Mouse (Mus musculus): ENCODE measurements around the gene Zswim5. TPM values are rescaled to one million over a fixed set of nuclear protein-coding genes. Genes with fewer than 3 reads are reported as not detected.

Zswim5 gene
- polyA plus RNA-seq, 1 experiment from 2014 or later, result 0.59 TPM

DNA sequence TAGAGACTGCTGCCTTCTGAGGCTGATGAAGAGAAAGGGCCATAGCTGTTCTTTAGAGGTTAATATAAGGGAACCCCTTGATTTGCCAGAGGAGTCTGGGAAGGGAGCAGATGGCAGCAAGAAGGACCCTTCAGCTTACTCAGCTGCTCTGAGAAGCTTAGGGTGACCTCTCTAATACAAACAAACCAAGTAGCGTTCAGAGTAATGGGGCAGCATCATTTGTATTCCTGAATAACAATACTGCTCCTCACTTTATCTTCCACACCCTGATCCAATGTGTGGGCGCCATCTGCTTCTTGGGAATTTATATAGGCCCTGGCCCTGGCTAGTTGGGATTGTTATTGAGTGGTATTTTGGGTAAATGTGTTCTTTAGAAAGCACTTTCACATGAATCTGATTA, 65.5 kb downstream of the Zswim5 start:
- 67% methylated on average over 2 of the region's 2 CpGs for WGBS
- Histone ChIP-seq H3K4me1 (no peaks in the 10 kb centered on the region), H3K27me3 (ENCODE audit: low read depth, poor library complexity, severe bottlenecking) (no peaks in the 10 kb centered on the region), H3K36me3 (no peaks in the 10 kb centered on the region), H3K9me3 (replicated peaks) (no peaks in the 10 kb centered on the region), H3K27ac (no peak overlapping the region), H3K4me3 (no peak overlapping the region)
- DNase-seq (ENCODE audit: low spot score), result no peak

DNA sequence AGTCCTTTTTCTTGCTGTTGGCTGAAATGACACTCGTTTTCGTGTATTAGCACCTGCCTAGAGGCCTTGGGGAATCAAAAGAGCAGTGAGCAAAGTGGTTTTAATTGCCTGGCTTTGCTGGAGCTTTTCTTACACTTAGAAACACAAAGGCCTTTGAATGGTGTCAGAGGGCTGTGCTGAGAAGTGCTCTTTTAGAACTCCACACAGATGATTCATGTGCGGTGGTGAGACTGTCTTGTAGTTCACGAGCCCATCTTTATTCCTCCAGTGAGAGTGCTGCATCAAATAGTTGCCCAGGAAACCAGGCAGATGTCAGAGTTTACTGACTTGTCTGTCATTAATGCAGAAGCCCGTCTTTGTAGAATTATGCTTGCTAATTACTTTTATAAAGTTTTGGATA, 66.9 kb downstream of the Zswim5 start:
- 73% methylated on average over 5 of the region's 5 CpGs for WGBS
- Histone ChIP-seq H3K4me3 (no peak overlapping the region), H3K27ac (no peak overlapping the region), H3K27me3 (ENCODE audit: low read depth, poor library complexity, severe bottlenecking) (no peaks in the 10 kb centered on the region), H3K9me3 (replicated peaks) (no peaks in the 10 kb centered on the region), H3K36me3 (no peaks in the 10 kb centered on the region), H3K4me1 (no peaks in the 10 kb centered on the region)
- DNase-seq (ENCODE audit: low spot score), result no peak

DNA sequence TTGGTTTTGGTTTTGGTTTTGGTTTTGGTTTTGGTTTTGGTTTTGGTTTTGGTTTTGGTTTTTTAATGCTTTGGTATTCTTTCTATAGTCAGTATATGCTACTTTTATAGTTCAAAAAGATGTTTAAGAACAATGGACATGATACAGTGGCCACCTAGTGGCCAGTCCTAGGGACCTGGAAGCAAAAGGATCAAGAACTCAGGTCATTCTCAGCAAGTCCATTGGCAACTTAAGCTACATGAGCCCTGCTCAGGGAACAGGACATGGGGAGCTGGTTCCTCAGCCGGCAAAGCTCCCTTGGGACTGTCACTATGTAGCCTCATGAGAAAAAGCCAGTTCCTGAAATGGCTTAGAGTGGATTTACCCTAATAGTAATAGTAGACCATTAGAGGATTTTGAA, 74.5 kb downstream of the Zswim5 start:
- Histone ChIP-seq H3K36me3 (no peaks in the 10 kb centered on the region), H3K4me3 (no peak overlapping the region), H3K27ac (no peak overlapping the region), H3K9me3 (replicated peaks) (no peaks in the 10 kb centered on the region), H3K4me1 (no peaks in the 10 kb centered on the region), H3K27me3 (ENCODE audit: low read depth, poor library complexity, severe bottlenecking) (no peaks in the 10 kb centered on the region)
- 56% methylated on average over 1 of the region's 1 CpGs for WGBS
- DNase-seq (ENCODE audit: low spot score), result no peak

DNA sequence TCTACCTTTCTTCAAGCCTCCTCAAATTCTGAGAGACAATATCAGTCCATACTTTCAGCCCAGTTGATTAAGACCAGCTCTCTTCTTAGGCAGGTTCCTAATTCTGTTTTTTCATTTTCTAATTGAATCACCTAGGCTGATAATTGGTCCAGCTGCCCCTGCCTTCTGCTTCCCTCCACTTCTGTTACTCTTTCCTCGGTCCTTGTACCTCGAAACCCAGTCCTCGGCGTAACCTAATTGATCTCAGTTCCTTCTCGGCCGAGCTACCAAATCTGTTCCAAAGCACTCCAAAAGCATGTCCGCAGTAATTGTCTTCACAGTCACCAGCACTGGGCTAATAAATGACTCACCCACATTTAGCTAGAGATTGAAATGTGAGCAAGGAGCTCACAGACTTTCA, 77.8 kb downstream of the Zswim5 start:
- no peak overlapping the region for H3K4me3 ChIP-seq
- no peaks in the 10 kb centered on the region for H3K27me3 ChIP-seq (ENCODE audit: low read depth, poor library complexity, severe bottlenecking)
- no peak for DNase-seq (ENCODE audit: low spot score)
- H3K27ac ChIP-seq, result no peak overlapping the region
- WGBS, result 92% methylated on average over 7 of the region's 7 CpGs
- no peaks in the 10 kb centered on the region for H3K4me1 ChIP-seq
- no peaks in the 10 kb centered on the region for H3K9me3 ChIP-seq (replicated peaks)
- H3K36me3 ChIP-seq, result no peaks in the 10 kb centered on the region

DNA sequence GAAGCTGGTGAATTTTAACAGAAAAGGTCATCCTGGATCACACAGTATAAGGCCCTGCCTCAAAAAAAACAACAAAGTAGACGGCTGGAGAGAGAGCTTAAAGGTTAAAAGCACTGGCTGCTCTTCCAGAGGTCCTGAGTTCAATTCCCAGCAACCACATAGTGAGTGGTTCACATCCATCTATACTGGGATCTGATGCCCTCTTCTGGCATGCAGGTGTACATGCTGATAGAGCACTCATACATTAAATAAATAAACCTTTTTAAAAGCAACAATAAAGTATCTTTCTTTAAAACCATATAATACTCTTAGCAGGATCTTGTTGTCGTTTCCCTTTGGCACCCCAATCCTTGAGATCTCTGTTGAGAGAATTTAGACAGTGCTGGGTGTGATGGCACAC, 99.3 kb downstream of the Zswim5 start:
- WGBS, result 77% methylated on average over 2 of the region's 2 CpGs
- H3K36me3 ChIP-seq, result no peaks in the 10 kb centered on the region

DNA sequence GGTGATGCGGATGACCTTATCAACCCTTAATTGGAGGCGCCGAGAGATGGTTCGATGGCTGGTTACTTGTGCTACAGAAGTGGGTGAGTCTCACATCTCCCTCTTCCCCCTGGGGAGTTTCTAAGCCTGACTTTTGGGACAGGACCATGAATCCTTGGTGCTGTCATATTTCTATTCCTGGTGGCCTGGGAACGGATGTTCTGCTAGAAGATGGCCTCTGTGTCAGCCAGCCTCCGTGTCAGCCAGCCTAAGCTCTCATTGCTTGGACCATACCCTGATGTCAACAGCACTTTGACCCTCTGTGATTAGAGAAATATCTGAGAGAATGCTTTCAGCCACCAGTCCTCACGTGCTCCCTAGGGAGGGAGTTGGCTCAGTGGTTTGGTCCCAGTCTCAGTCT, 108.5 kb downstream of the Zswim5 start:
- WGBS, result 89% methylated on average over 7 of the region's 7 CpGs
- no peak for DNase-seq (ENCODE audit: low spot score)
- Histone ChIP-seq H3K27me3 (ENCODE audit: low read depth, poor library complexity, severe bottlenecking) (no peaks in the 10 kb centered on the region), H3K27ac (no peak overlapping the region), H3K4me3 (no peak overlapping the region), H3K36me3 (peaks cover 15% of the 10 kb centered on the region), H3K4me1 (no peaks in the 10 kb centered on the region), H3K9me3 (replicated peaks) (no peaks in the 10 kb centered on the region)

More for the DNA sequence above, 99.3 kb downstream of the Zswim5 start:
- no peaks in the 10 kb centered on the region for H3K9me3 ChIP-seq (replicated peaks)
- DNase-seq (ENCODE audit: low spot score), result no peak
- no peak overlapping the region for H3K27ac ChIP-seq
- H3K4me1 ChIP-seq, result no peaks in the 10 kb centered on the region
- H3K4me3 ChIP-seq, result no peak overlapping the region
- no peaks in the 10 kb centered on the region for H3K27me3 ChIP-seq (ENCODE audit: low read depth, poor library complexity, severe bottlenecking)

DNA sequence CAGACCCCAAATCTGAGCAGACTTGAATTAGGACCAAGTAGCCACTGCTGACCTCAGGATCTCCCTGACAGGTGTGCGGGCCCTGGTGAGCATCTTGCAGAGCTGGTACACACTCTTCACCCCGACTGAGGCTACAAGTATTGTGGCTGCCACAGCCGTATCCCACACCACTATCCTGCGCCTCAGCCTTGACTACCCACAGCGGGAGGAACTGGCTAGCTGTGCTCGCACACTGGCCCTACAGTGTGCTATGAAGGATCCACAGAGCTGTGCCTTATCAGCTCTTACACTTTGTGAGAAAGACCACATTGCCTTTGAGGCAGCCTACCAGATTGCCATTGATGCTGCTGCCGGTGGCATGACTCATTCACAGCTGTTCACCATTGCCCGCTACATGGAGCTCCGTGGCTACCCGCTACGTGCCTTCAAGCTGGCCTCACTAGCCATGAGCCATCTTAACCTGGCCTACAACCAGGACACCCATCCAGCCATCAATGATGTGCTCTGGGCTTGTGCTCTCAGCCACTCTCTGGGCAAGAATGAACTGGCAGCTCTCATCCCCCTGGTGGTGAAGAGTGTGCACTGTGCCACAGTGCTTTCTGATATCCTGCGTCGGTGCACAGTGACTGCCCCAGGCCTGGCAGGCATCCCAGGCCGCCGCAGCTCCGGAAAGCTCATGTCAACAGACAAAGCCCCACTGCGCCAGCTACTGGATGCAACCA, 109.4 kb downstream of the Zswim5 start:
- 68% methylated on average over 17 of the region's 17 CpGs for WGBS
- no peak overlapping the region for H3K27ac ChIP-seq
- H3K4me1 ChIP-seq, result no peaks in the 10 kb centered on the region
- no peak overlapping the region for H3K4me3 ChIP-seq
- peaks cover 22% of the 10 kb centered on the region for H3K36me3 ChIP-seq
- H3K9me3 ChIP-seq (replicated peaks), result no peaks in the 10 kb centered on the region
- peak; percentile 57 for DNase-seq (ENCODE audit: low spot score)
- no peaks in the 10 kb centered on the region for H3K27me3 ChIP-seq (ENCODE audit: low read depth, poor library complexity, severe bottlenecking)

DNA sequence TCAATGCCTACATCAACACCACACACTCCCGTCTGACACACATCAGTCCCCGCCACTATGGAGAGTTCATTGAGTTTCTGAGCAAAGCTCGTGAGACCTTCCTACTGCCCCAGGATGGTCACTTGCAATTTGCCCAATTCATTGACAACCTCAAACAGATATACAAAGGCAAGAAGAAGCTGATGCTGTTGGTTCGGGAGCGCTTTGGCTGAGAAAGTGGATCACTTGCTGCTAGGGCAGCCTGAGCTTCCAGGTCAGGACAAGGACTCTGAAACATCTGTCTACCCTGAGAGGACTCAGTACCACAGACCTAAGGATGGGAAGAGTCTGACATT, 109.9 kb downstream of the Zswim5 start:
- Histone ChIP-seq H3K27me3 (ENCODE audit: low read depth, poor library complexity, severe bottlenecking) (no peaks in the 10 kb centered on the region), H3K4me1 (no peaks in the 10 kb centered on the region), H3K27ac (no peak overlapping the region), H3K4me3 (no peak overlapping the region), H3K9me3 (replicated peaks) (no peaks in the 10 kb centered on the region), H3K36me3 (peaks cover 23% of the 10 kb centered on the region)
- no peak for DNase-seq (ENCODE audit: low spot score)
- 79% methylated on average over 5 of the region's 5 CpGs for WGBS

DNA sequence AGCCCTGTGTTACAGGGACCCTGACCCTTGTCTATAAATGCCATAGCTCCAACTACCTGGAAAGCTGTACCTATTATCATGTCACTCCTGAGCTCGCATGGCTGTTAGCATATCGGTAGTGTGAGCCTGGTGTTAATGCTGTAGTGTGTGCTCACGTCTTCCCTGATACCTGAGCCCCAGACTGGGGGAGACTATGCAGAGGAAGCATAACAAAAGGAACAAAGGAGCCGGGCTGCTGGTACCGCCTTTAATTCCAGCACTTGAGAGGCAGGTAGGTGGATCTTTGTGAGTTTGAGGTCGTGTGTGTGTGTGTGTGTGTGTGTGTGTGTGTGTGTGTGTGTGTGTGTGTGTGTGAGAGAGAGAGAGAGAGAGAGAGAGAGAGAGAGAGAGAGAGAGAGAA, 112.6 kb downstream of the Zswim5 start:
- no peak for DNase-seq (ENCODE audit: low spot score)
- Histone ChIP-seq H3K4me1 (peaks cover 16% of the 10 kb centered on the region), H3K36me3 (peaks cover 31% of the 10 kb centered on the region), H3K4me3 (no peak overlapping the region), H3K9me3 (replicated peaks) (no peaks in the 10 kb centered on the region), H3K27me3 (ENCODE audit: low read depth, poor library complexity, severe bottlenecking) (no peaks in the 10 kb centered on the region), H3K27ac (no peak overlapping the region)
- WGBS, result 73% methylated on average over 6 of the region's 6 CpGs

DNA sequence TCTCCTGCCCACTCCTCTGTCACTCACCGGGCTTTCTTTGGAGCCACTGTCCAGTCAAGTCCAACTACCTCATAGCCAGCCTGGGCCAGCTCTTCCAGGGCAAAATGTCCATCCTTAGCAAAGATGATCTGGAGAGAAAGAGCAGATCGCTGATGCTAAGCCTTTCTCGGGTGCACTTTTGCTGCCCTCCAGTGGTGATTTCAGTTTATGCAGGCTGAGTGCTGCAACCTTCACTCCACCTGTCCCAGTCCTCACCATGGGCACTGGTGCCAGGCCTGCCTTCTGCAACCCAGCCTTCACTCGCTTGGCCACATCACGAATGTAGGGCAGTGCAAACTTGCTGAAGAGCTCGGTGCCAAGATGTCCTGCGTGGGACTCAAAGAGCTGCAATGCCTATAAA, 114.2 kb downstream of the Zswim5 start:
- no peak overlapping the region for H3K4me3 ChIP-seq
- H3K4me1 ChIP-seq, result peaks cover 31% of the 10 kb centered on the region
- WGBS, result 19% methylated on average over 7 of the region's 7 CpGs
- peaks cover 31% of the 10 kb centered on the region for H3K36me3 ChIP-seq
- DNase-seq (ENCODE audit: low spot score), result peak; percentile 82
- peaks cover 3% of the 10 kb centered on the region; the same call in 1 of the 2 replicates for H3K27me3 ChIP-seq (ENCODE audit: low read depth, poor library complexity, severe bottlenecking)
- H3K27ac ChIP-seq, result no peak overlapping the region
- no peaks in the 10 kb centered on the region for H3K9me3 ChIP-seq (replicated peaks)

DNA sequence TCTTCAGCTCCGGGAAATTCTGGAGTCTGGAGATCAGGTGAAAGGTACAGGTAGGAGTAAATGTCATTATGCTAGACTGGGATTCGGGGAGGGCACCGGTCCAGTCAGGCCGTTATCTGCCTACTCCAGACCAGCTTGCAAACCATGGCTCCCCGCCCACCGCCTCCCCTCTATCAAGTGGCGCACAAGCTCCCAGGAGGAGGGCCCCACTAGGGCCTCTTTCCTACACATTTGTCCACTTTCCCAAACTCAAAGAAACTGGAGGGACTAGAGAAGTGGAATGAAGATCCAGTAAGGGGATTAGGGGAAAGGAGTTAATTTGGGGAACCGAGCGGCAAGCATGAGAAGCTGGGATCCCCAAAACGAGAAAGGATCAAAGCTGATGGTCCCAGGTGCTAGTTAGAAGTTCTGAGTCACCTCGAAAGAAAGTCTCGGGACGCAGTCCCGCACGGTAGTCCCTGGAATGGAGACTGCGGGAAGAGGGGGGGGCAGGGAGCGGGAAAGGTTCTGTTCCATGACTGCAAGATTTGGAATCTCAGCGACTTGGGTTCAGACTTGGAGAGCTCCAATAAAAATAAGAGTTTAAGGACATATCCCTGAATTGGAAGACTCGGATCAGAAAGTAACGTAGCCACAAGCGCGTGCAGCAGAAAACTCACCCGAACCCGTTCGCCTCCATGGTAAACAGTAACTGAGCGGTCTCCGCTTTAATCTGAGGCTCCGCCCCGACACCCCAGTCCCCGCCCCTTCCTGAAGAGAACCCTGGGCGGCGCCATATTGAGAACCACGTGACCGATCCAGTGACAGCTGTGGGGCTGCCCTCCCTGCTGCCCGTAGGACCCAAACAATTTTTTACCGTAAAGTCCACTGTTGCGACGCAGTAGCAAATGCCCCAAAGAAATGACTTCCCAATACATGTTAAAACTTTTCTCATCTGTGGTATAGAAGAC, 116.8 kb downstream of the Zswim5 start, which contains the start of gene Urod:
Gene Urod (minus strand): TSS at position 742 of the 950 bp plus-strand sequence.
- H3K9me3 ChIP-seq (replicated peaks), result no peaks in the 10 kb centered on the region
- 2% methylated on average over 38 of the region's 38 CpGs for WGBS
- H3K27me3 ChIP-seq (ENCODE audit: low read depth, poor library complexity, severe bottlenecking), result peaks cover 9% of the 10 kb centered on the region
- H3K27ac ChIP-seq, result peak within 1 kb of the TSS; percentile 79
- H3K36me3 ChIP-seq, result peaks cover 35% of the 10 kb centered on the region
- peak; percentile 94 for DNase-seq (ENCODE audit: low spot score)
- peak within 1 kb of the TSS; percentile 95 for H3K4me3 ChIP-seq
- peaks cover 31% of the 10 kb centered on the region for H3K4me1 ChIP-seq

DNA sequence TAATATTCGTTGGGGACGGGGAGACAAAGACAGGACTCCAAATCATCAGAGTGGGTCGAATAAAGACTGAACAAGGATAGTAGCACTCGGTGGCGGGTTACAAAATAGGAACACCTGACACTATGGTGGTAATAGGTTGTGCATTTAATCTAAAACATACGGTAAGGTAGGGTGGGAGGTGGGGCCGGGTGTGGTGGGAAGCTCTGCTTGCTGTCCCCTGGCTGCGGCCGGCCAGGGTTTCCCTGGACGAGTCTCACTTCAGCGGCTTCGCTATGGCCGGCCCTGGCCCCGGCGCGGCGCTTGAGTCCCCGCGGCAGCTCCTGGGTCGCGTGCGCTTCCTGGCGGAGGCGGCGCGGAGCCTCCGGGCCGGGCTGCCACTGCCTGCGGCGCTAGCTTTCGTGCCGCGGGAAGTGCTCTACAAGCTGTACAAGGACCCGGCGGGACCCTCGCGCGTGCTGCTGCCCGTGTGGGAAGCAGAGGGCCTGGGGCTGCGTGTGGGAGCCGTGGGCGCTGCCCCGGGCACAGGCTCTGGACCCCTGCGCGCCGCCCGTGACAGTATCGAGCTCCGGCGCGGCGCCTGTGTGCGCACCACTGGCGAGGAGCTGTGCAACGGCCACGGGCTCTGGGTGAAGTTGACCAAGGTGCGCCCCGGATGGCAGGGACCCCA, 118.1 kb downstream of the Zswim5 start, which contains the start of gene Hectd3:
Gene Hectd3 (plus strand): TSS at position 187 of the 667 bp plus-strand sequence.
- H3K9me3 ChIP-seq (replicated peaks), result no peaks in the 10 kb centered on the region
- peak; percentile 78 for DNase-seq (ENCODE audit: low spot score)
- peak within 1 kb of the TSS; percentile 79 for H3K27ac ChIP-seq
- H3K27me3 ChIP-seq (ENCODE audit: low read depth, poor library complexity, severe bottlenecking), result peaks cover 9% of the 10 kb centered on the region
- peak within 1 kb of the TSS; percentile 95 for H3K4me3 ChIP-seq
- peaks cover 33% of the 10 kb centered on the region for H3K36me3 ChIP-seq
- WGBS, result under 1% methylated on average over 58 of the region's 58 CpGs
- peaks cover 31% of the 10 kb centered on the region for H3K4me1 ChIP-seq

DNA sequence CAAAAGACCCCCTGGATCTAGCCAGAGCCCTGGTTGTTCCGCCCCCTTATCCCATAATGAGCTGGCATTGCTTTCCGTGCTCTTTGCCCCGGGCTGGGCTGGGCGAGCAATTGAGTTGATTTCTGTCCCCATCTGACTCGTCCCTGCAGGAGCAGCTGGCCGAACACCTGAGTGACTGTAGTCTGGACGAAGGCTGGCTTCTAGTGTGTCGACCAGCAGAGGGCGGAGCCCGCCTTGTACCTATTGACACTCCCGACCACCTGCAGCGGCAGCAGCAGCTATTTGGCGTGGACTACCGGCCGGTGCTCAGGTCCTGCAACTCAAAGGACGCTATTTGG, 118.6 kb downstream of the Zswim5 start:
- peak; percentile 63 for DNase-seq (ENCODE audit: low spot score)
- peaks cover 31% of the 10 kb centered on the region for H3K4me1 ChIP-seq
- peaks cover 33% of the 10 kb centered on the region for H3K36me3 ChIP-seq
- peaks cover 9% of the 10 kb centered on the region for H3K27me3 ChIP-seq (ENCODE audit: low read depth, poor library complexity, severe bottlenecking)
- H3K4me3 ChIP-seq, result peak overlapping the region; percentile 95
- no peaks in the 10 kb centered on the region for H3K9me3 ChIP-seq (replicated peaks)
- WGBS, result under 1% methylated on average over 16 of the region's 16 CpGs
- H3K27ac ChIP-seq, result peak overlapping the region; percentile 79

Data from limb, embryonic 10.5 days (tissue).